Mouse (Mus musculus): ENCODE results near the gene Nlrp4b.
"Not testable (repeated sequence)": the region's sequence is repeated elsewhere in the genome, so short reads cannot be mapped to it uniquely, and the experiment has no call there.

DNA sequence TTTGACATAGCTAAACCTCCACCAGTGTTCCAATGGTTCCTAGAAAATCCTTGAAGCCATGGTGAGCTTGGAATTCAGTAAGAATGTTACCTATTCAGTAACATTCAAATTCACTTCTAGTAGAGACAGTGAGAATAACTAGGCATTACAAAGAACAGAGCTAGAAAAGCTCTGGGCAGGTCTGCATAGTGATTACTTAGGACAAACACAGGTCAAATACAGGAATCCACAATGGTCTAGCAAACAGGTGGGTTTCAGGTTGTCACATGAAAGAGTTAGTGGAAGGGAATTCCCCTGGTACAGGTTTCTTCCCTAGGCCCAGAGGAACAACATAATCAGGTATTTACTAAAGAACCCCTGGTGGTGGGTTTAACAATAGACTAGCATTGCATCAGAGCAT is 70.0 kb downstream of the Nlrp4b start:
- not testable (repeated sequence) for TF ChIP-seq CTCF (IDR thresholded peaks at IDR 0.05; ENCODE audit: low read depth); EP300 (optimal IDR thresholded peaks at IDR 0.05)

All from stomach, postnatal 0 days (tissue).